Mouse (Mus musculus) regulatory T cell (primary cell): ENCODE results near the gene Syt1.

Experiments
- in situ Hi-C: fragments of 300-600 bp; cut with MboI, MseI; formaldehyde crosslinking; loops from one replicate; pipeline ENCODE4 v1.15.1; 2025; ENCODE audit warnings: high pct_unique_total_duplicates

Syt1 gene

DNA sequence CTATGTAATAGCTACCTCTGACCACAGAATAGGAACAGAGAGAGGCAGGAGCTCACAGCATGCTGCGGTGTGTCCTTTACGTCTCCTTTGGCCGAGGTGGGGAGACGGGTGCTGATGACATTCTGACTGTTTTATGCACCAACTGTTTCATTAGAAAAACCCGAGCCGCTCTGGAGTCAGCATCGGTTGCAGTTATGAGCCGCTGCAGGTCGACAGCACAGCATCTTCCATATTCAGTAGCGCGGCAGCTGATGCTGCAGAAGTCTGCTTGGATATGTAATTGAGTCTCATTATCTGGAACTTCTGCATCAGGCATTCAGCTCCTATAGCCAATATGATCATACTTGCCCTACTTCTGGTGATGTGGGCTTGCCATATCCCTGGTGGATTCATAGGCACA lies 485.3 kb downstream of the Syt1 start:
- in situ Hi-C loops = no loop called here

GRCm38 (mm10) chr10:108524306-108525029 lies 486.3 kb downstream of the Syt1 start:
- in situ Hi-C loops = no loop called here

DNA sequence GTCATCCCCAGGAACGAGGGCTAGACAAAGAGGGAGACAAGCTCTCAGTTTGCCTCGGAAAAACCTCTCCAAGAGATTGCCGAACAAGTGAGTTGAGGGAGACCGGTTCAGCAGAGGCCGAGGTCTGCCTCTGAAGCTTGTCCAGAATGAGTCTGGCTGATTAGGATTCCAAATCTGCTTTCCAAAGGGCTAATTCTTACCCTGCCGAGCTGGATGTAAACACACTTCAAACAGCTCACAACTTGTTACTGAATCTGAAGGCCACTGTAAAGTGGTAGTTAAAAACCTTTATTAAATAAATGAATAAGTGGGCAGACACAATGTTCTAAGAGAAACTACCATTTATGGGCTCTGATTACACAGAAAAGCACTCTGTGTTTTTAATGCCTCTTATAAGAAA lies 491.6 kb downstream of the Syt1 start:
- in situ Hi-C loops = loop anchor here (10.0 kb wide), 1 partner anchor 156 kb away; no protein-coding TSS in a partner anchor

DNA sequence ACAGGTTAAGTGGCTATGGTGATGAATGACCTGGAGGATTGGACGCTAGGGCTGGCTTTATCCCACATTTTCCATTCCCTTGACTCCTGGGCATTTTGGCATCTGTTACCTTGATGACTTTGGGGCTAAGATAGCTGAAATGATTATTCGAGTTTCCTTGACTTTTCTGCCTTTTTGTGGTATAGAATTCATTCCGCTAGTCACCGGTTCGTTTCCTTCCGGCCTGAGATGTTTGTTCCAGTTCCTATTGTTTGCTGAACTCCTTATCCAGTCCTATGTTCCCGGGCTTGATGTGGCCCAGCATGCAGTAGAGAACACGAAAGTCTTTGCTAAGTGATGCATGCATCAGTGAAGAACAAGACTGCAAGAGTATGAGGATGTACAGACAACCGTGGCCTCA lies 493.7 kb downstream of the Syt1 start:
- in situ Hi-C loops = loop anchor here (10.0 kb wide), 1 partner anchor 158 kb away; no protein-coding TSS in a partner anchor

GRCm38 (mm10) chr10:108514671-108515070 lies 496.1 kb downstream of the Syt1 start:
- in situ Hi-C loops = loop anchor here (10.0 kb wide), 1 partner anchor 160 kb away; no protein-coding TSS in a partner anchor

- in situ Hi-C loops = no loop called here
These were observed 501.2 kb downstream of the Syt1 start for GRCm38 (mm10) chr10:108509579-108509978.

DNA sequence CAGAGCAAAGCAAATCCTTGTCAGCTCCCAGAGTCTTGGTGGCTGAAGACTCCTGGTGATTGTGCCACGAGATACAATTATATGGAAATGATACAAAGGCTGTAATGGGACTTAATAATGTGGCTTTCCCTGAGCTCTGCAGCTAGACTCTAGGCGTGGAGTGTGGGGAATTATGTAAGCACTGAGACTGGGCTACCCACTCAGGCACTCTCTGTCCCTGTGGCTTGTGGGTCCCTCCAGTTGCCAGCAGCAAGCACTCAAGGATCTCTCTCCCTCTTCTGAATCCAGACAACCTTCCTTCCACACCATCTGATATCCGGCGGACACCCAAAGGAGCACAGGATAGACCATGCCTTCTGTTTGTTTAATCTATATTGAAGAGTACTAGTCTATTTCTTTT lies 503.9 kb downstream of the Syt1 start:
- in situ Hi-C loops = no loop called here

DNA sequence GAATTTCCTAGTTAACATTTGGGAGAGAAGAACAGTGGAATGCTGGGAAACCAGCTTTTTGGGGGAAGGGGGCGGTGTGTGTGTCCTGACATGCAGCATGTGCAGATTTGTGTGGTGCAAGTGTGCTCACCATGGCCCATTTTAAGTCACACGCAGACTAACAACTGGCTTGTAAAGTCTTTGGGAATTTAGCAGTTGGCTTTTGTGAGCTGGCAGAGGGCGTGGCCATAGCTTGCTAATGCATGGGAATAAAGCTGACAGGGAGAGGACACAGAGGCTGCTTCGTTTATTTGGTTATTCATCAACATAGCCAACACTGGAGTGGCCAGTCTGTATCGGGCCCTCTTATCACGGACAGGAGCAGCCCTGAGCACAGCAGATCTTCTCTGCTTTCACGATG lies 505.9 kb downstream of the Syt1 start:
- in situ Hi-C loops = no loop called here

DNA sequence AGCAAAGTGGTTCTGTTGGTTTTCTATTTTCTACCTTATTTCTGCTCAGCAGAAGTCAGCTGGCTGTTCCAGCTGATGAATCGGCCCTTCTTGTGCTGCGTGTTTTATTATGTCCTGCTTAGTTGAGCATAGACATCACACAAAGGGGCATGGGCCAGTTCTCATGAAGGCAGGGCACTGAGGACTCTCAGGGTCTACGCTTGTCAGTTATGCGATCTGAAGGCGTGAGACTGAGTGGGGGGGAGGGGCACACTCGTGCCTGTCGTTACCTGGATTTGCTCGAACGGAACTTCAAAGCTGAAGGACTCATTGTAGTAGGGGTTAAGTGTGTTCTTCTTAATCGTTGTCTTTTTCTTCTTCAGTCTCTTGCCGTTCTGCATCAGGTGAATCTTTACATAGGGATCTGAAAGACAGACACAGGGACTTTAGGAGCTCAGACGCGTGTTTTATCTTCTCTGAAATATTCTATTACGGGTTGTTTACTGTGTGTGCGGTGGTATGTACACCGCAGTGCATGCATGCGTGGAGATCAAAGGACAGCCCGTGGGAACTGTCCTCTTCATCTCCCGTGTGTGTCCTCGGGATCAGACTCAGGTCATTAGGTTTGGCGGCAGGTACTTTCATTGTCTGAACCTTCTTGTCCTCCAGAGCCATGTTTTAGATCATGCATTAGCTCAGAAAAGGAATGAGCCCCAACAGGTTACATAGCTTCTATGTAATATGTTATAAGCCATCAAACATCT lies 506.5 kb downstream of the Syt1 start:
- in situ Hi-C loops = no loop called here

GRCm38 (mm10) chr10:108490231-108490630 lies 520.6 kb downstream of the Syt1 start:
- in situ Hi-C loops = loop anchor here (10.0 kb wide), 1 partner anchor 1685 kb away; no protein-coding TSS in a partner anchor

GRCm38 (mm10) chr10:108483991-108484390 lies 526.8 kb downstream of the Syt1 start:
- in situ Hi-C loops = no loop called here

DNA sequence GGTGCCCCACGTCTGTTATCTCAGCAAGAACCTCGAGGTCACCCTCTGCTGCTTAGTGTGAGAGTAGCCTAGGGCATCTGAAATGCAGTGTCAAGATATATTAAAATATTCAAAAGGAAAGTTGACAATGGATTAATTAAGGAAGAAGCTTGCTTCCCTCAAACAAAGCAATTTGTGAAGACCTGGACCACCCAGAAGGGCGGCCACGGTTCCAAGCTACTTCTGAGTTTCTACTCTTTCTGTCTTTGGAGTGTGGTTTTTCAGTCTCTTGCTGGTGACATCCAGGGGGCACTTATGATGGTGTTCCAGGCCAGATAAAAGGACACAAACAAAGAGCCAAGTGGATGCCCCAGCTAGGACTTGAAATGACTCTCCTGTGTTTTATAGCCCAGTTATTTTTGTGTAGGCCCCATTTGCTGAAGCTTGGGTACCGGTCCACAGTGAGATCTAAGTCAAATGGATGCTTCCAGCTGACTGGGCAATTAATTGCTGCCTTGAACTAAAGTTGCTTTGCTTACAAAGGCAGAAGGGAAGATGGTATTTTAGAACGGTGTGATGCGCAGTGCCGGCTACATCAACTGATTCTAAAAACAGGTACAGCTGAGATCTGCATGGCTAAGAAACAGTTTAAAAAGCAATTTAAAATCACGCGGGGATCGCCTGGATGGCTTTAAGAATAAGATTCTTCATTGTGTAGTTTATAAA lies 530.5 kb downstream of the Syt1 start:
- in situ Hi-C loops = no loop called here

DNA sequence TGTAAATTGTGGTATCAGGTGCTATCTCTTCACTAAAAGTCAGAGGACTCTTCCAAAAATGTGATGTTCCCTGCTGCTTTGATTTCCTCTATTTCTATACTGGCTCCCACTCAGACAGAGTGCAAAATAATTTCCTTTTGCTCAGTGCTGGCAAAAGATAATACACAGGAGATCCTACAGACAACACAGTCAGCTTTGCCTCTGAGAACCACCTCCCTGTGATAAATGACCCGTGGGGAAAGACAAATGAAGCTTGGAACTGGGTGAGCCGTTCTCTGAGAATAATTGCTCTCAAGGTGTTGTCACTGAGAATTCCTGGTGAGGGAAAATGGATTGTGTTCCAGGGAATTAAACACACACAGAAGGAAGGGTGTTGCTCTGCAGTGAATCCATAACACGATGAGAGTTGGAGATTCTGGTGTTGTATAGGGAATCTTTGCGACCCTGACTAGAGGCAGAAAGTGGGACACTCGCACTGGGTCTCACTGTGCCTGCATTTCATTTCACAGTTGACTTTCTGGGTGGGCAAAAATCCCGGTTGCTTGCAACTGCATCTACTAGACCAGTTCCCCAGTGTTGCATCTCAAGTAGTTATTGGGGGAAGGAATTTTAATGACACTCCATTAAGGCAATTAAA lies 540.3 kb downstream of the Syt1 start:
- in situ Hi-C loops = no loop called here

DNA sequence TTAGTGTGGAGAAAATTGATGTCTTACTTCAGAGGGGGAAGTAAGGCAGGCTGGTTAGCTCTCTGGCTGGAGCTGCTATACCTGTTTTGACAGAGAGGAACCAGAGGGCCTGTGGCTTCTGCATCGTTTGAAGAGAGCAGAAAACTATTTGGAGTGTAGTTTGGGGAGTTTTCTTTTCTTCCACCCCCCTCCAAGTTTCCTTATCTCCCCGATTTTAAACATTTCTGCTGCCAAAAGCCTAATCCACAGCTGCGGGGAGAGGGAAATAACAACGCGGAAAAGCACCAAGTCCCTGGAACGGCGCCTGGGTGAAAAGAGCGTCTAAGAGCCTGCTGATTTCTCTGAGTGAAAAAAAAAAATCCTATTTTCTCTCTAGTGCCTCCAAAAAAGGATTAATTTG lies 544.2 kb downstream of the Syt1 start:
- in situ Hi-C loops = no loop called here

DNA sequence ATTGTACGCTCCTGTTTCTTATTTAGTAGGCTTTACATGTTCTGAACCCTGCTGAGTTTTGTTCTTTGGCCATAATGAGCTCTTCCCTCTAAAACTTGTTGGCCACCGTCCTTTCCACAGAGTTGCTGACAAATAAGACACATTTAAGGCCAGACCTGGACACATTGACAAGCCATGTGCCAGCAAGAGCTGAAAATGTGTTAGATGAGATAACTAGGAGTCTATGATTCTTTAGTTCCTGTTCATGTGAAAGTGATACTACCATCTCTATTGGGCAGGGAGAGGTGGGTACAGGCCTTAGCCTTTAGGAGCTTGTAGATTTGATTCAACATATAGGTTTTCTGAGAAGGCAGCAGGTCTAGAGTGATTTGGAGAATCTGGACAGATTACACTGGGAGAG lies 548.9 kb downstream of the Syt1 start:
- in situ Hi-C loops = no loop called here

DNA sequence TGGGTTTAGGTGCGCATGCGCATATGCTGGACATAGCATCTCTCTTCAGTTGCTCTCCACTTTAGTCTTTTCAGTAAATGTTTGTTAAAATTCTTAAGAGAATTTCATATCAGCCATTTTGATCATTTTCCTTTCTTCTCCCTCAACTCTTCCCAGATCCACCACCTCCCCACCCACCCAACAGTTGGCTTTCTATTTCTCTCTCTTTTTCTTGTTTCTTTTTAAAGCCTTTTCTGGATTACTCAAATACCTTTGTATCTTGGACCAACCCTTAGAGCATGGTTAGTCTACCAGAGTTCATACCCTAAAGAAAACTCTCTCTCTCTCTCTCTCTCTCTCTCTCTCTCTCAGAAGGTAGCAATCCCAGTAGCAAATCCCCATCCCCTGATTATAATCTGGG lies 553.7 kb downstream of the Syt1 start:
- in situ Hi-C loops = no loop called here

- in situ Hi-C loops = no loop called here
These were observed 554.9 kb downstream of the Syt1 start for GRCm38 (mm10) chr10:108455883-108456282.

DNA sequence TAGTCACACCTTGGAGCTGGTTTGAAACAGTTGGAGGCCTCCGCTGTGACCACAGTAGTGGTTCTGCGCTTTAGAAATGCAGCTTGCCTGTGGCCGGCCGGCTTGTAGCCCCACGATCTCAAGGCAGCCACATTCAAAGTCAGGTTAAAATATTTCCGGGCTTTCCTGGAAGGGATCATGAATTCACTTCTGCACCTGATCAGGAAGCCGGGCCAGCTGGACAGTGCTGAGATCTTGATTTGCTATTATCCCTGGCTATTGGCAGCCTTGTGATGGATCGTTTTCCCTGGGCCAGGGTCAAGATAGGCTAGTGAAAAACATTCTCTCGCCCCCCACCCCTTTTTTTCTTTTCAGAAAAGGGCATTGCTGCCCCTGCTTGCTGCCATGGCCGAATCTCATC lies 555.6 kb downstream of the Syt1 start:
- in situ Hi-C loops = no loop called here

GRCm38 (mm10) chr10:108454691-108455117 lies 556.1 kb downstream of the Syt1 start:
- in situ Hi-C loops = no loop called here

DNA sequence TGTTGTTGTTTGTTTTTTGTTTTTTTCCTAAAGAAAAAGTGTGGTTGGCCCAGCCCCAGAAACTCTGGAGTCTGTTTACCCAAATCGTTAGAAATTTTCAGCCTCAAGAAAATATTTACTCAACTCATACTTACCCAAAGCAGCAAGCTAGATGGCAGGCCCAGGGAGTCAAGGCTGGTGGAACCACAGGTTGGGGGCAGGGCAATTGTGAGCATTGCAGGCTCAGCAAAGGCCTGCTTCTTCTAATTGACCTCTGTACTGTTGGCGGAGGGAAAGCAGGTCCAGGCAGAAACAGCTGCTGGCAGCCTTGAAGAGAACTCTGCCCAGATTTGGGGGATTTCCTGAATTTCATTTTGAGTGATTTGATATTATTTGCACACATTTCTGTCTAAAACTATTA lies 557.2 kb downstream of the Syt1 start:
- in situ Hi-C loops = no loop called here

DNA sequence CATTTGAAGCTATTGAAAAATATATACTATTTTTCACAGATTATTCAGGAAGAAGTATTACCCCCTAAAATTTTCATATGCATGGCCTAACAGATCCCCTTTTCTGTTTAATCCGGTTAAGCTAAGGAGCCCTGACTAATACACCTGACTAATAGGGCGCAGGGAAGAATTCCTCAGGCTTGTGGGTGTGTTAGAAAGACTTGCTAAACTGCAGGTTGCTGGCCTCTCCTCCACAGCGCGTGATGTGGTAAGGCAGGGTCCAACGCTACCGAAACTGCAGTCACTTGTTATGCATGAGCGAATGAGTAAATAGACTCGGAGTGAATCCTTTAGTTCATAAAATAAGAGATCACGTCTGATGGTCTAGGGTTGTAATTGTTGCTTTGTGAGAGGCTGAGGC lies 558.4 kb downstream of the Syt1 start:
- in situ Hi-C loops = no loop called here

GRCm38 (mm10) chr10:108451516-108451915 lies 559.3 kb downstream of the Syt1 start:
- in situ Hi-C loops = no loop called here
